Mouse (Mus musculus) G1E (cell line): ENCODE results near the gene Sash3.

Experiments used
- CTCF ChIP-seq: IDR thresholded peaks from 2 replicates; pipeline ENCODE4 v1.5.1; 2012; ENCODE audit warnings: low read depth, low read length, inconsistent platforms, mixed read lengths
- GATA1 ChIP-seq: IDR thresholded peaks from 2 replicates; pipeline ENCODE4 v1.6.1; 2012; ENCODE audit warnings: borderline replicate concordance, low read length, inconsistent platforms, mixed read lengths
- POLR2AphosphoS5 ChIP-seq: IDR thresholded peaks from 2 replicates; pipeline ENCODE4 v1.6.1; 2012; ENCODE audit warnings: low read depth, low read length, inconsistent platforms; ENCODE audit not compliant: insufficient replicate concordance
- TAL1 ChIP-seq: conservative IDR thresholded peaks from 2 replicates; pipeline ENCODE4 v1.6.1; 2012; ENCODE audit warnings: low read depth, low read length, inconsistent platforms, mixed read lengths

DNA sequence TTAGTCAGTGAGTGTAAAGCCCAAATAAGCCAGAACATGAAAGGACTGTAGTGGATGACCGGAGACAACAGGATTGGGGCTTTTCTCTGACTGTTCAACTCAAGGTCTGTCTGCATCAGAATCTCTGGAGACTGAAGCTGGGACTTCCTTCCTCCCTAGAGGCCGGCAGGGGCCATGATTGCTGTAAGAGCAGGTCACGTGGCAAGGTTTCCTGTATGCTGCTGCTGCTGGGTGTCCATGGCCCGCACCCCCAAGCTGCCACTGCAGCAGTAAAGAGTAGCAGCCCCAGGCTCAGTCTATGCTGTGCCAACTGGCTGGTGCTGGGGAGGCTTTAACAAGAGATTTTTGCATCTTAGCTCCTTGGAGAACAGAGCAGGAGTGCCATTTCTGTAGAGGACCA, at the start of gene Sash3:
- TF ChIP-seq GATA1 = no peak
- no peak for TF ChIP-seq TAL1
- TF ChIP-seq CTCF = no peak
- TF ChIP-seq POLR2AphosphoS5 = no peak
